Mouse (Mus musculus): ENCODE results near the gene Cenpb. TPM values are rescaled to one million over a fixed set of nuclear protein-coding genes. Genes with fewer than 3 reads are reported as not detected.
A peak's percentile ranks its signal among the peaks of the same experiment; 100 is the strongest.

Cenpb gene
- polyA plus RNA-seq, 1 experiment from 2014 or later: 12.6 TPM

GRCm38 (mm10) chr2:131190344-131191004, 10.6 kb upstream of the Cenpb start:
- Histone ChIP-seq H3K36me3 (peaks cover 34% of the 10 kb centered on the region), H3K9ac (no peak overlapping the region), H3K27me3 (no peaks in the 10 kb centered on the region), H3K27ac (0 out of 2 replicates have a peak overlapping the region, but pooled peaks have one; percentile 3), H3K9me3 (no peaks in the 10 kb centered on the region), H3K4me1 (peaks cover 40% of the 10 kb centered on the region), H3K4me2 (no peak overlapping the region), H3K4me3 (no peak overlapping the region)
- 35% methylated on average over 10 of the region's 10 CpGs for WGBS
- ATAC-seq (ENCODE audit: borderline replicate concordance, extremely low read depth, low FRiP score, low TSS enrichment): no peak

DNA sequence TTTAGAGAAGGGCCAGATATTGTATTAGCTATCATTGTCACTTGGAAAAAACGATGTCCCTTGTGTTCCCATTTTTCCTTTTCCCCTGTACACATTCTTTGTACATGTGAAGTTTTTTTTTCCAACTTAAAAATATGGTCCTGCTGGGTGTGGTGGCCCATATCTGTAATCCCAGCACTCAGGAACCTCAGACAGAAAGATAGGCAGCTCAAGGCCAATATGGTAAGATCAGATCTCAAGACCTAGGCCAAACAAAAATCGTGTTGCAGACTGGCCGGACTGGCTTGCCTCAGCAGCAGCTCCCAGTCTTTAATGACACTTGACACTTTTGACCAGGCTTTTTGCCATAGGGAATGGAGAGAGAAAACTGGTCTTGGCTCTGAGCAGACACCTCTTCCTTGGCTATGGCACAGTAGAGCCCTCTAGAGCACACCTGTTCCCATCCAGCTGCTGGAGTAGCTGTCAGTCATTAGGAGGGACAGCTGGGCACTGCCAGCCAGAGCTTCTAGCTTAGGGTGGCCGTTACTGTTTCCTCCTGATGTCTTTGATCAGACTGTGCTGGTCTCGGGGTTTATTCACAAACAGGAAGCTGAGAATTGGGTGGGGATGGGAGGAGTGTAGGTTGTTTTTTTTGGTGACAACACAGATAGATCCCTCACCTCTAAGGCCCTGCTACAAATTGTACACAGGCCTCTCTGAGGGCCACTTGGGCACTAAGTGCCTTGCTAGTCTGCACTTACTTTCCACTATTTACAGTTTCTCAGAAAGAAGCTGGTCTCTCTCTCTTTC, 9.8 kb upstream of the Cenpb start:
- Histone ChIP-seq H3K27me3 (no peaks in the 10 kb centered on the region), H3K4me1 (peaks cover 40% of the 10 kb centered on the region), H3K9me3 (no peaks in the 10 kb centered on the region), H3K4me3 (no peak overlapping the region), H3K36me3 (peaks cover 32% of the 10 kb centered on the region), H3K4me2 (no peak overlapping the region), H3K9ac (no peak overlapping the region), H3K27ac (peak overlapping the region; percentile 17; the same call in 1 of the 2 replicates)
- WGBS: 41% methylated on average over 5 of the region's 5 CpGs
- ATAC-seq (ENCODE audit: borderline replicate concordance, extremely low read depth, low FRiP score, low TSS enrichment): no peak

DNA sequence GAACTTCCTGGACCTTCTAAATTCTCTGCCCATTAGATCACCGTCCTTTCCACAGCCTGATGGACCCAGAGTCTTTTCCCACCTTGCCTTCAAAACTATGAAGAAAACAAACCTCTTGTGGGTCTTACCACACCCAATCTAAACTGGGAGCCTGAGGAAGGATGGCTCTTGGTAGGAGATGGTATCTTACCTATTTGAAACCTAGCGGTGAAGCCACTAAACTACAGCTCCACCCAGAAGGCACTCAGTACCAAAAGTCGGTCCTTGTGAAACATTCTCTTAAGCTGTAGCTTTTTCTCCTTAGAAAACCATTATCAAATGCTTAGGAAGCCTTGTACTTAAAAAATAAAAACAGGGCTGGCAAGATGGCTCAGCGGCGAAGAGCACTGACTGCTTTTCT, 8.4 kb upstream of the Cenpb start:
- WGBS: 91% methylated on average over 5 of the region's 5 CpGs
- H3K9ac ChIP-seq: no peak overlapping the region
- H3K36me3 ChIP-seq: peaks cover 18% of the 10 kb centered on the region
- peaks cover 40% of the 10 kb centered on the region for H3K4me1 ChIP-seq
- H3K4me2 ChIP-seq: peak overlapping the region; percentile 77; the same call in 1 of the 2 replicates
- H3K9me3 ChIP-seq: no peaks in the 10 kb centered on the region
- H3K27me3 ChIP-seq: no peaks in the 10 kb centered on the region
- no peak overlapping the region for H3K27ac ChIP-seq
- ATAC-seq (ENCODE audit: borderline replicate concordance, extremely low read depth, low FRiP score, low TSS enrichment): no peak
- H3K4me3 ChIP-seq: peak overlapping the region; percentile 62; the same call in 1 of the 2 replicates

- peak overlapping the region; percentile 62 for H3K4me3 ChIP-seq
- ATAC-seq (ENCODE audit: borderline replicate concordance, extremely low read depth, low FRiP score, low TSS enrichment): no peak
- 26% methylated on average over 3 of the region's 3 CpGs for WGBS
- H3K36me3 ChIP-seq: peaks cover 12% of the 10 kb centered on the region
- no peak overlapping the region for H3K27ac ChIP-seq
- no peaks in the 10 kb centered on the region for H3K9me3 ChIP-seq
- peaks cover 40% of the 10 kb centered on the region for H3K4me1 ChIP-seq
- H3K9ac ChIP-seq: peak overlapping the region; percentile 62
- H3K27me3 ChIP-seq: no peaks in the 10 kb centered on the region
- peak overlapping the region; percentile 77 for H3K4me2 ChIP-seq
These were observed 7.7 kb upstream of the Cenpb start for GRCm38 (mm10) chr2:131187602-131187922.

- H3K4me1 ChIP-seq: peaks cover 40% of the 10 kb centered on the region
- WGBS: under 1% methylated on average over 43 of the region's 43 CpGs
These were observed 7.1 kb upstream of the Cenpb start, which contains the start of the genes Cdc25b and Spef1 for GRCm38 (mm10) chr2:131186771-131187601. Cdc25b (plus strand) TSS chr2:131186949. Spef1 (minus strand) TSS chr2:131187282.

GRCm38 (mm10) chr2:131186343-131186742, 6.5 kb upstream of the Cenpb start:
- H3K4me2 ChIP-seq: peak overlapping the region; percentile 77
- H3K36me3 ChIP-seq: peaks cover 1% of the 10 kb centered on the region; the same call in 1 of the 2 replicates
- no peaks in the 10 kb centered on the region for H3K9me3 ChIP-seq
- peaks cover 40% of the 10 kb centered on the region for H3K4me1 ChIP-seq
- H3K27ac ChIP-seq: peak overlapping the region; percentile 30; the same call in 1 of the 2 replicates
- ATAC-seq (ENCODE audit: borderline replicate concordance, extremely low read depth, low FRiP score, low TSS enrichment): no peak
- peak overlapping the region; percentile 62 for H3K4me3 ChIP-seq
- H3K9ac ChIP-seq: peak overlapping the region; percentile 62
- under 1% methylated on average over 14 of the region's 14 CpGs for WGBS
- H3K27me3 ChIP-seq: no peaks in the 10 kb centered on the region

More at GRCm38 (mm10) chr2:131186771-131187601, 7.1 kb upstream of the Cenpb start, which contains the start of the genes Cdc25b and Spef1:
- Histone ChIP-seq H3K4me2 (peak within 1 kb of the TSS; percentile 77), H3K9me3 (no peaks in the 10 kb centered on the region), H3K4me3 (peak within 1 kb of the TSS; percentile 62), H3K36me3 (peaks cover 8% of the 10 kb centered on the region; the same call in 1 of the 2 replicates), H3K27ac (peak within 1 kb of the TSS; percentile 66), H3K27me3 (no peaks in the 10 kb centered on the region), H3K9ac (peak within 1 kb of the TSS; percentile 62)
- ATAC-seq (ENCODE audit: borderline replicate concordance, extremely low read depth, low FRiP score, low TSS enrichment): peak; percentile 95

GRCm38 (mm10) chr2:131179246-131179886, 501 bp downstream of the Cenpb start:
- ATAC-seq (ENCODE audit: borderline replicate concordance, extremely low read depth, low FRiP score, low TSS enrichment): peak; percentile 21; the same call in 1 of the 2 replicates
- WGBS: under 1% methylated on average over 63 of the region's 67 CpGs
- peak overlapping the region; percentile 91 for H3K4me2 ChIP-seq

DNA sequence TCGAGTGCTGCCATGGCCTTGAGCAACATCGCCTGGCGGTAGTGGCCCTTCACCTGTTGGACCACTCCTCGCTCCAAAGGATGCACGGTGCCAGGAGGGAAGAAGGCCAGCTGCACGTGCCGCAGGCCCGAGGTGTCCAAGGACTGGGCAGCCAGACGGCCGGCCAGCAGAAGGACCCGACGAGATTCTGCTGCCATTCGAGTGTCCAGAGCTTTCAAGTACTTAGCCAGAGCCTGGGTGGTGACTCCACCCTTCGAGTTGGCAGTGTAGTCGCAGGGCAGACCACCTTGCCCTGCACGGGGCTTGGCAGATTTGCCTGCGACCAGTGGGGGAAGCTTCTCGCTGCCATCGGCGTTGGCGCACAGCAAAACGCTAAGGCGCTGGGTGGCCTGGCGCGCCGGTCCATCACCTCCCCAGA, 1.0 kb downstream of the Cenpb start:
- Histone ChIP-seq H3K27ac (peak overlapping the region; percentile 93), H3K36me3 (0 out of 2 replicates have a peak, but pooled peaks cover 4% of the 10 kb centered on the region), H3K9me3 (no peaks in the 10 kb centered on the region), H3K4me3 (peak overlapping the region; percentile 77), H3K4me1 (peaks cover 46% of the 10 kb centered on the region), H3K9ac (peak overlapping the region; percentile 88), H3K4me2 (peak overlapping the region; percentile 91), H3K27me3 (no peaks in the 10 kb centered on the region)
- no peak for ATAC-seq (ENCODE audit: borderline replicate concordance, extremely low read depth, low FRiP score, low TSS enrichment)
- 27% methylated on average over 26 of the region's 26 CpGs for WGBS

More at GRCm38 (mm10) chr2:131179246-131179886, 501 bp downstream of the Cenpb start:
- peak overlapping the region; percentile 88 for H3K9ac ChIP-seq
- H3K9me3 ChIP-seq: no peaks in the 10 kb centered on the region
- peak overlapping the region; percentile 77 for H3K4me3 ChIP-seq
- 0 out of 2 replicates have a peak, but pooled peaks cover 4% of the 10 kb centered on the region for H3K36me3 ChIP-seq
- peaks cover 42% of the 10 kb centered on the region for H3K4me1 ChIP-seq
- H3K27me3 ChIP-seq: no peaks in the 10 kb centered on the region
- peak overlapping the region; percentile 93 for H3K27ac ChIP-seq

- no peak for ATAC-seq (ENCODE audit: borderline replicate concordance, extremely low read depth, low FRiP score, low TSS enrichment)
- peaks cover 46% of the 10 kb centered on the region for H3K4me1 ChIP-seq
- H3K27ac ChIP-seq: peak overlapping the region; percentile 60; the same call in 1 of the 2 replicates
- H3K4me2 ChIP-seq: peak overlapping the region; percentile 91
- peak overlapping the region; percentile 77 for H3K4me3 ChIP-seq
- H3K36me3 ChIP-seq: 0 out of 2 replicates have a peak, but pooled peaks cover 4% of the 10 kb centered on the region
- 0 out of 2 replicates have a peak overlapping the region, but pooled peaks have one; percentile 27 for H3K9ac ChIP-seq
- H3K27me3 ChIP-seq: 0 out of 2 replicates have a peak, but pooled peaks cover 6% of the 10 kb centered on the region
- 80% methylated on average over 9 of the region's 9 CpGs for WGBS
- no peaks in the 10 kb centered on the region for H3K9me3 ChIP-seq
These were observed 1.9 kb downstream of the Cenpb start for GRCm38 (mm10) chr2:131177932-131178331.

DNA sequence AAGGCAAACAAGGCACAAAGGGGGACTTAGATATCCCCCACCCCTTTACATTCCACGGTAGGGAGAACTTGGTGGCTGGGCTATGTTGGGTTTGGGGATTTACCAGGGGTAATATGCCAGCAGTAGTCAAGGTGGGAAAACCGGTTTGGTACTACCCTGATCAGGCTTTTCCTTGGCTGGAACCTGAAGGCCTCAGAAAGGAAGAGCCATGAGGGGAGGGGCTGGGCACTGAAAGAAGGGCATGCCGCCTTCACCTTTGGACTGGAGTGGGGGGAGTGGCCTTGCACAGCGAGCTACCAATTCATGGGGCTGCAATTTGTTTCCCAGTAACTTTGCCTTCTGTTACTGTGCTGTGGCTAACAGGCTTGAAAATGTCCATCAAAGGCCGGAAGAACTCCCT, 3.4 kb downstream of the Cenpb start:
- 48% methylated on average over 5 of the region's 5 CpGs for WGBS
- 0 out of 2 replicates have a peak, but pooled peaks cover 4% of the 10 kb centered on the region for H3K36me3 ChIP-seq
- peak; percentile 21; the same call in 1 of the 2 replicates for ATAC-seq (ENCODE audit: borderline replicate concordance, extremely low read depth, low FRiP score, low TSS enrichment)
- peaks cover 20% of the 10 kb centered on the region for H3K27me3 ChIP-seq
- H3K27ac ChIP-seq: peak overlapping the region; percentile 60
- H3K4me1 ChIP-seq: peaks cover 48% of the 10 kb centered on the region
- peak overlapping the region; percentile 91 for H3K4me2 ChIP-seq
- no peaks in the 10 kb centered on the region for H3K9me3 ChIP-seq
- no peak overlapping the region; the same call in 1 of the 2 replicates for H3K4me3 ChIP-seq
- H3K9ac ChIP-seq: no peak overlapping the region

Data from lung, embryonic 15.5 days (tissue).